Mouse (Mus musculus) v-Abl transformed pro-B cells (cell line): ENCODE data around the gene Foxp1.

Experiments
- in situ Hi-C, 2 experiments: fragments of 400-800 bp; cut with MboI; formaldehyde crosslinking; loops; one replicate each; pipeline ENCODE4 v1.15.1; 2025; ENCODE audit not compliant: unreplicated experiment in 2 of 2

Foxp1 gene

DNA sequence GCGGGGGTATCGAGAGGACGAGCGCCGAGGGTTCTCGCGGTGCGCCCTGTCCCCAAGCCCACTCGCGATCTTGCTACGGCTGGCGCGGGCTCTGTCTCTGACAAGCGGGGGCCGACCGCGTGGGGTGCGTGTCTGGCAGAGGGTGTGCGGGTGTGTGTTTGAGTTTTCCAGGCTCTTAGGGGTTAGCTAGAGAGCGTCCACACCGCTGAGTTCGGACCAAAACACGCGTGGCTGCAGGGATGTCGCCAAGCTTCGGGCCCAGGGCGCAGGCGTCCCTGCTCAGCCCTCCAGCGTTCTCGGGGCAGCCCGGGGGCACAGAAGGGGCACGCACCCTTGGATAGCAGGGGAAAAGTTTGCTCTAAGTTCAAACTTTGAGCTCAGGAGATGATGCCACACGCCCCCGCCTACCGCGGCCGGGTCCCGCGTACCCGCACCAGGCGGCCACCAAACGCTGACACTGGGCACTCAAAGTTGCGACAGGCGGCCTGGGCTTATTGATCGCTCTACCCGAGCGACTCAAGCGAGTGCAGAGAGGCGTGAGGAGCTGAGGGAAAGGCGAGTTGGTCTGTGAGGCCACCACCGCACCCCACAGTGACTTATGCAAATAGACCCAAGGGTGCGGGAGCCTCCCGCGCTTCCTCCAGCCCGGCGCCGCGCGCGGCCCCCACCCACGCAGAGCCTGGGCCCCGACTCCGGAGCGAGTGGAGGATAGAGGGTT, 721 bp downstream of the Foxp1 start:
- in situ Hi-C loops = loop anchor here (5.0 to 10.0 kb wide), 3 partner anchors 101 to 997 kb away; no protein-coding TSS in a partner anchor

DNA sequence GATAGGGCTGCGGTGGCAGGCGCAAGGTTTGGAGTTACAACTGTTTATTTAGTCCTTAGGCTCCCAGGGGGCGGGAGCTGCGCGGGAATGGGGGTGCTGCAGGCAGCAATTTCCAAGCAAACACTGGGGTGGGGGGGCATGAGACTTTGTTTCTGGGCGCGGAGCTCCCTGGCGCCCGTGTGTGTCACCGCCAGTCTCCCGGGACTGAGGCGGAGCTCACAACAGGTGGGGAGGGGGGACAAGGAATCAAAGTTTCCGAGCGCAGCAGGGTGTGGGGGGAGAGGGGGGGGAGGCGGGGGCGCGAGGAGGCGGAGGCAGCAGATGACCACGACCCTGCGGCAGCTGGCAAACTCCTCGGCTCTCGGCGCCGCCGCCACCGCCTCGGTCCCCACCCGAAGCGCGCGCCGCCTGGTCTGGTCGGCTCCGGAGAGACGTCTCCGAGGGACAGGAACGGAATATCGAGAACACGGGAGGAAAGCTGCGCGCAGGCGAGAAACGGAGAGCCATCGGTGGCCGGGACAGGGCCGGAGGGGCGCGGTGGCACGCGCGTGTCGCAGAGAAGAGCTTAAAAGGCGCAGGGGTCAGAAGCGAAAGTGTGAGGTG, 1.4 kb downstream of the Foxp1 start:
- in situ Hi-C loops = loop anchor here (5.0 to 10.0 kb wide), 3 partner anchors 101 to 996 kb away; no protein-coding TSS in a partner anchor

DNA sequence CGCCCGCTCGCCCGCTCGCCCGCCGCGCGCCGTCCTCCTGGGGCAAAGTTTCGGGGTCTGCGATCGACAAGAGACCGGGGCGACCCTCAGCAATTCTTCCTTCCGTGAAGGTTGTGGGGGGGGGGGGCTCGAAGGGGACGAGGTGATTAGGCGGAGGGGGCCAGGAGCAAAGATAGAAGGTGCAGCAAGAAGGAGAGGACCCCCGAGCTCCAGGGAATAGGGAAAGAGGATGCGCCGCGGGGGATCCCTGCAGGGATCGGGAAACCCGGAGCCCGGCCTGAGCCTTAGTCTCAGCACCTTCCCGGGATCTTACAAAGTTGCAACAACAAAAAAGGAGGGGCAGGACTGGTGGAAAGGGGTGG, 1.9 kb downstream of the Foxp1 start:
- in situ Hi-C loops = loop anchor here (5.0 to 10.0 kb wide), 3 partner anchors 102 to 996 kb away; no protein-coding TSS in a partner anchor

DNA sequence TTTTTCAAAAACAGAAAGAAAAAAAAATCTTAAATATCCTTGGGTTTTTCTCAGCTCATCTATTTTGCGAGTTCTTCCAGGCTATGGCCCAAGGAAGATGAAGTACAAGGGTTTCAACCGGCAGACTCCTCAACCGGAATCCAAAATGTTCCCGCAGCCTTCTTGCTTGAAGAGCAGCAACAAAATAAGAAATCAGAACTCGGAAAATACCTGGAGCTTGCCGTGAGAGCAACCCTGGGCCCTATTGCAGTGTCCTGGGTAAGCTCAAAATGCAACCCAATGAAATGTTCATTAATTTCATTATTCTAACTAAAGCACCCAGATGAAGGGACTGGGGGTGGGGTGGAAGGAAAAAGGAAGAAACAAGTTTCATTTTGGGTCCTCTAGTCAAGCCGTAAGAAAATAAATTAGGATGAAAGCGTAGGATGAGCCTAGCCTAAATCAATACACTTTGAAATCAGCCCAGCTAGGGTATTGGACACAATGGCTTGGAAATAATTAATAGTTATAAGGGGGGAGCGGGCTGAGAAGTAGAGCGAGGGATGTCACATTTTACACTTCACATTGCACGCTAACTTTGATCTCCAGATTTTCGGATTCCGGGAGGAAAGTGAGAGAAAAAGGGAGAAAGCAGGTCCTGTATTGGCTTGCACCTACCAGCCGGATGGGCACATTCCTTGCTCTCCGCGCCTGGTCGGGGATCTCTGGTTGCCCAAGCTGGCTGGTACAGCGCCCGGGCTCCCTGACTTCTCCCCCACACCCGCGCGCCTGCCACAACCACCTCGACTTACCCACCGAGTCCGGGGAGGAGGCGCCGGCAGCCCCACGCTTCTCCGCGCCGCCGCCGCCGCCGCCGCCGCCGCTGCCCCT, 2.5 kb downstream of the Foxp1 start:
- in situ Hi-C loops = loop anchor here (5.0 to 10.0 kb wide), 4 partner anchors 102 to 995 kb away; no protein-coding TSS in a partner anchor

DNA sequence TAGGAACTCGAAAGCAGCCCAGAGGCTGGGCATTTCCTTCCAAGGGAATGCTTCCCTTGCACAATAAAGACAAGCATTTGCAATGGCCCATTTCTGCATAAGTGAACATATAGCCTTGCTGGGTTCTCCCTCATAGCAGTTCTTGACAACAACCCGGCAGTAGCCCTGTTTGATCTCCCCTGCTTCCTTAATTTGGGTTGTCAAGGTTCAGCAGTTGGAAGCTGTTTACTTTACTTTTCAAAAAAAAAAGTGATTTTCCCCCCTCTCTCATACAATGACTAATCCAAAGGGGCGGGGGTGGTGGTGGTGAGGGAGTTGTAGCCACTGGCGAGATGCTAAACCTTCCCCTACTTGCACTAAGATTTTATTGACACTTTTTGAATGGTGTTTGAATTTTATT, 3.5 kb downstream of the Foxp1 start:
- in situ Hi-C loops = loop anchor here in 1 of 2 experiments (10.0 kb wide), 1 partner anchor 254 kb away; no protein-coding TSS in a partner anchor

DNA sequence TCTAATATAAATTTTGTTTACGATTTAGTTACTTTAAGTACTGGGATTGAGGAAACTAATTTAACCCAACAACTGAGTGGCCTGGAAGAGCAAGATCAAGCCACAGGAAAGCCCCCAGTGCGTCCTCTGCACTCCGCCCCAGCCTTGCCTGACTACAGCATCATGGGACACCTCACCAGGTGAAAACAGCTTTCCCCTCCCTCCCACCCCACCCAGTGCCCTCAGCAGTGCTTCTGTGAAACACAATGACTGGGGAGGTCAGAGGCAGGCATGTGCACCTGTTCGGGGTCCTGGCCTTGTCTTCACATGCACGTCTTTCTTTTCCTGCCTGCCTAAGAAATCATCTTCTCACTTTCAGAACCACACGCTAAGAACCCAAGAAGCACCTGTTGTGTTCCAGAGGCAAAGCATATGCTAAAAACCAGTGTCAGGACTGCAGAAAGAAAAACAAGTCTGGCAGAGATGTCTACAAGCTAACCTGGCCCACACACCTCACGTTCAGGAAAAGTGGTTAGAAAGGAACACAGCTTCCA, 6.8 kb downstream of the Foxp1 start:
- in situ Hi-C loops = loop anchor here in 1 of 2 experiments (10.0 kb wide), 1 partner anchor 251 kb away; no protein-coding TSS in a partner anchor

DNA sequence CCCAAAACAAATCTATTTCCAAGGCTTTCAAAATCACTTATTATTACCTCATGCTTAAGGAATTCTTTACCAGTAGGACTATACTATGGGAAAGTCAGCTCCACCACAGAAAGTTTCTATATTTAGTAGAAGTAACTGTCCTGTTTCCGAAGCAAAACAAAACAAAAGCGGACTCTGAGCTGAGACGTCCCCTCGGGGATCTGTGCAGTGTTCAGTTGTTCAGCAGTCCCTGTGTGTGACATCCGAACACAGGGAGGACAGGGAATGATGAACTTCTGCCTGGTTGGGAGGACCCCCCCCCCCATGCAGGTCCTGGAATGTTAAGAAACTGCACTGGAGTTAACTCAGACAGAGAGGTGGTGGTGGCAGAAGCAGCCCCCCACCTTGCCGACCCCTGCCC, 10.7 kb downstream of the Foxp1 start:
- in situ Hi-C loops = loop anchor here in 1 of 2 experiments (10.0 kb wide), 1 partner anchor 247 kb away; no protein-coding TSS in a partner anchor

DNA sequence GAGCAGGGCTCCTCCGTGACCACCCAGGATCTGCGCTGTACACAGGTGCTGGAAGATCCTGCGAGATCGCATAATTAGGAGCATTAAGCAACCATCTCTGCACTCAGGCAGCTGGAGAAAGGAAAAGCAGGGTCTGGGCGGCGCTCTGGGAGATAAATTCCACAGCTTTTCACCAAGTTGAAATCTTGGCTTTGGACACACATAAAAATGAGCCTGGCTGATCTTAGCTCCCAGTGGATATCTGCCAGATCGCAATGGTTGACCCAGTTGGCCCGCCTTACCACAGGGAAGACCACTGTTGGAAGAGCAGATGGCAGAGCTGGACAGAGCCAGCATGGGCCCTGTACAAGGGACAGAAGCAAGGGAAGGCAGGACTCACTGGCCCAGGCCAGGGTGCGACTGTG, 13.3 kb downstream of the Foxp1 start:
- in situ Hi-C loops = no loop called here

DNA sequence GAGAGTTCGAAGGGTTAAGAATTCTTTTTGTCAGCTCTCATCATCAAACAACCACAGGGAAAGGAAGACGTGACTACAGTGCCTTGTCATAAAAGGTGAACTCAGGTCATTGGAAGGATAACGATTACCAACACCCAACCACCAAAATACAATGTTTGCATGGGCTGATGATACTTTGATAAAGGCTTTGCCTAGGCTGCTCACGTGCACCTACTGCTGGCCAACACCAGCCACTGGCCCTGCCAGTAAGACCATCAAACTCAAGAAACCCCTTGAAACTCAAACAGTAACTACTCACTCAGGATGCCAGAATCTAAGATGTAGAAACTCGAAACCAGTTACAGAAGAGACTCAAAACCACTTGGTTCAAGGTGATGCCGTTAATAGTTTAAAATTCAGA, 15.7 kb downstream of the Foxp1 start:
- in situ Hi-C loops = no loop called here

DNA sequence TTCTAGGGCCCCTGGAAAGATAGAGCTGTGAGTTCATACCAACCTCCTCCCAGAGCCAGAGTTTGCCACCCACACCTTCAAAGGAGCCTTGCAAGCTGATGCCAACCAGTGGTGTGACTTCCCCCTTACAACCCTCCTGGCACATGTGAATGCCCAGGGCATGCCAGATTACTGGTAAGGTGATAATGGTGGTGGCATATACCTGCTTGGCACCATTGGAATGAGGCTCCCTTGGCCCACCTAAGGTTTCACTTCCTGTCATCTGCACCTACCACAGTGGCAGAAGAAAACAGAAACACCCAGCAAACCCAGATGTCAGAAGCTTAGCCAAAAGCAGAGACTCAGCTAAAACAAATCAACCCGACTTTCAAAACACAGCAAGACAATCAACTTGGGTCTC, 18.8 kb downstream of the Foxp1 start:
- in situ Hi-C loops = no loop called here

DNA sequence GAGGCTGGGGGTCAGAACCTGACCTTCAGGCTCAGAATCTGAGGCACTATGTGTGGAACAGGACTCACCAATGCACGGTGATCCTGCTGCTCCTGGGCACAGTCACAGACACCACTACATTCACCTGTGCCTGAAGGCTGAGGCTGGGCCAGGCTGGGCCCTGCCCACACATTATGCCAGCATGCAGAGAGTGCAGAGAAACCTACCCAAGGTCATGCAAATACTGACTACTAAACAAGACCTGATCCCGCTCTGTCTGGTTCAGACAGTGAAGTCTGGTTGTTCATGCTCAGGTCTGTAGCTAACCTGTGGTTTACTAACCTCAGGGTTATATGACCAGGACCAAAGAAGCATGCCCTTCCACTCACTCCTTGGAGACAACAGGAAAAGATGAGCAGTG, 19.8 kb downstream of the Foxp1 start:
- in situ Hi-C loops = no loop called here

DNA sequence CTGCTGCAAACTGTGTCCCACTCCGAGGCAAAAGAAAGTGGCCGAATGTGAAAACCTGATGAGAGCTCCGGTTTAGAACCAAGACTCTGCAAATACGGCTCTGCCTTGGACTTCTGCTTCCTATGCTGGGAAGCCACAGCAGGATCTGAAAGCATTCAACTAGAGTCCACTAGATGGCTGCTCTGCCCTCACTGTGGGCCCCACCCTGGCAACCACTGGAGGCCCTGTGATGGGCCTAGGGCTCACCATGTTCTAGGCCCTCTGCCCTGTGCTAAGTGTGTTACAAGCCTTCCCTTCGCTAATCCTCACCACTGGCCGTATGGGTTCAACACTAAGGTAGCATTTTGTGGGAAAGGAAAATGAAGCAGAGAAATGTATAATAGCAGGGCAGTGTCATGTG, 20.2 kb downstream of the Foxp1 start:
- in situ Hi-C loops = no loop called here

DNA sequence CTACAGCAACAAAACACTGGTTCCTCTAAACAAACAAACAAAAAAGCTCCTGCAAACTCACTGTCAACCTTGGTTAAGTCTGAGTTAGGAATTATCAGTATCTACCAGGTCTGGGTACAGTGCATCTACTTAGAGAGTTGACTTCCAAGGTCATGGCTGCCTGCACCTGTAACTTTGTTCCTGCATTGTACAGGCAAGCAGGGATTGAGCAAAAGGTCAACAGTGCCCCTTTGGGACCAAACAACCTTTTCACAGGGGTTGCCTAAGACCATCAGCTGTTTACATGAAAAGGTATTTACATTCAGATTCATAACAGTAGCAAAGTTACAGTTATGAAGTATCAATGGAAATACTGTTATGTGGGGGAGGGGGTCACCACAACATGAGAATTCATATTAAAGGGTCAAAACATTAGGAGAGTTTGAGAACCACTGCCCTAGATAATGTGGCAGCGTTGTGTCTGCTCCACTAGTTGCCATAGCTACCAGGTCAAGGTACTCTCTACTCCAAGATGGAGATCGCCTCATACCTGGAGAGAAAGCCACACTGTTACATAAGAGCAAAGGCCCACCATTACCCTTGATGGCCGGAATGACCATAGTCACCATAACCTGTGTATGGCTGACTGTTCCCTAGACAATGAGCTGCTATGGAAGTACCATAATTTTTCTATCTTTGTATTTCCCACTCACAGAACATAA, 21.8 kb downstream of the Foxp1 start:
- in situ Hi-C loops = no loop called here

DNA sequence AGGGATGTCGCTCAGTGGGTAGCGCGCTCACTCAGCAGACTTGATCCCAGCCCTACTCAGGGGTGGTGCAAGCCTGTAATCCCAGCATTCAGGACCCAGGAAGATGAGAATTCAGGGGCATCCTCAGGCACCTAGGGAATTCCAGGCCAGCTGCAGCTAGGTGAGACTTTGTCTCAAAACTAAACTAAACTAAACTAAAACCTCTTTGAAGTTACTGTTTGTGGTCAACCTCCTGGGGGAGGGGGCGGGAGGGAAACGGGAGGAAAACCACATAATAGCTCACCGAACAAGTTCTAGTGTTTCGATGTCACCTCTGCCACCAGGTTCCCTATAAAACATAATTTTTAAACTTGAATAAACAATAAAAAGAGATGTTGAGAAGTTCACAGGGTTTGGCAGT, 24.4 kb downstream of the Foxp1 start:
- in situ Hi-C loops = no loop called here

DNA sequence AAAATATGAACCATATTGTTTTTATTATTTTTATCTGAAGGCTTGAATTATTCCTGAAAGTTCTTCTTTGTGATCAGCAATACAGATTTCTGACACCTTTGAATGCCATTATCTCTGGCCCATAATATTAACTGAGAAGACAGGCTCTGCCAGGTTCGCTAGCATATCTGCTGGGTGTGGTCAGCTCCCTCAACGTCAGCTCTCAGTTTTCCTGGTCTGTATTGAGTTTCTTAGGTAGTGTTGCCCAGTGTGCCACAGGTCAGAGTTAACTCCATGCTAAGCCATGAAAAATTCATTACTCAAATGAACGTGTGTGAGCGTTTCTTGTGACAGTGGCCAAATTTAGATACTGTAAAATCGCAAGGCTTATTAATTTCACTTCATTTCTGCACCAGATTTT, 26.4 kb downstream of the Foxp1 start:
- in situ Hi-C loops = no loop called here

DNA sequence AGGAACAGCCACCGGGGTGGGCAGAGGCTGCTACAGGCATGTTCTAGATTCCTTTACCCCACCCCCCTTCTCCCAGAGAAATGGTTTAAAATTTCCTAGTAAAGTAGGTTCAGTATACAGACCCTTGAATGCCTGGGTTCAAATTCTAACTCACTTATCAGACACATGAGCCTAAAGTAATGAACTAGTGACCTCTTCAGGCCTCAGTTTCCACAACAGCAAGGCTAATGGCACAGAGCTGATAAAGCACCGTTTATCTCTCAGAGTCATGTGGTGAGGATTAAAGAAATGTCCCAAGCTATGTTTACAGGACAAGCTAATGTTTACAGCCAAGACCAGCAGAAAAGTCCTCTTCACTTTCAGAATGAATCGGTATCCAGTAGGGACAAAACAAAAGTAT, 29.6 kb downstream of the Foxp1 start:
- in situ Hi-C loops = no loop called here

DNA sequence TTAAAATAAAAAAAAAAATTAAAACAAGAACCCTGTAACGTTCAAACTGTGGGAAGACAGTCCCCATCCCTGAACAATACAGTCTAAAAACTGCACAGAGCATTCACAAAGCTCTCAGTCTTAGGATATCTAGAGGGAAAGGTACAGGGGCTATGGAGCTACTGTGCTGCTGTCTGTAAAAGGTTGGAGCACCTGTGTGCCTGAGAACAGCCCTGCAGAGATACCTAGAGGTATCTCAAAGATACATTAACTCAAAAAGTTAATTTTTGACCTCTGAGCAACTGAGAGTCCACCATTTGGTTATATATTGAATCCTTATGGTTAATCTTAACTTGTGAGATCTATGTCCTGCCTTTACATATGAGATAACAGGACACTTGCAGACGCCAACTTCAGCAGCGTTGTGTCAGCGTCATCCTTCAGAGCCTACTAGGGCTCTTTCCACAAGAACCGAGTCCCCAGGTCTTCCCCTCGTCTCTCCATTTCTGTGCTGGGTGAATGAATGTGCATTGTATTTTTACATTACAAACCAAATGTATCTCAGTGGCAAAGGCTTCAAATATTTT, 30.5 kb downstream of the Foxp1 start:
- in situ Hi-C loops = no loop called here

DNA sequence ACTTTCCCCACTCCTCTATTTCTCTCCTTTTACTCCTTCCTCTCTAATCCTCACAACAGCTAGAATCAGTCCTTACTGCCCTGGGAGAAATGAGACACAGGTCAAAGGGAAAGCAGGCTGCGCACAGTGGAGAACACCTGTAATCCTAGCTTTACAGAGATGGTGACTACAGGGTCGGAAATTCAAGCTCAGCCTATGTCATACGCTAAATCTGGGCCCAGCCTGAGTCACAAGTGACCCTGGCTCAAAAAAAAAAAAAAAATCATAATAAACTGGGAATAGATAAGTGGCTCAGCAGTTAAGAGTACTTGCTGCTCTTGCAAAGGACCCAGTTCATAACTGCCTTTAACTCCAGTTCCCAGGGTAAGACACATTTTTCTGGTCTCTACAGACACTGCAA, 31.4 kb downstream of the Foxp1 start:
- in situ Hi-C loops = no loop called here

DNA sequence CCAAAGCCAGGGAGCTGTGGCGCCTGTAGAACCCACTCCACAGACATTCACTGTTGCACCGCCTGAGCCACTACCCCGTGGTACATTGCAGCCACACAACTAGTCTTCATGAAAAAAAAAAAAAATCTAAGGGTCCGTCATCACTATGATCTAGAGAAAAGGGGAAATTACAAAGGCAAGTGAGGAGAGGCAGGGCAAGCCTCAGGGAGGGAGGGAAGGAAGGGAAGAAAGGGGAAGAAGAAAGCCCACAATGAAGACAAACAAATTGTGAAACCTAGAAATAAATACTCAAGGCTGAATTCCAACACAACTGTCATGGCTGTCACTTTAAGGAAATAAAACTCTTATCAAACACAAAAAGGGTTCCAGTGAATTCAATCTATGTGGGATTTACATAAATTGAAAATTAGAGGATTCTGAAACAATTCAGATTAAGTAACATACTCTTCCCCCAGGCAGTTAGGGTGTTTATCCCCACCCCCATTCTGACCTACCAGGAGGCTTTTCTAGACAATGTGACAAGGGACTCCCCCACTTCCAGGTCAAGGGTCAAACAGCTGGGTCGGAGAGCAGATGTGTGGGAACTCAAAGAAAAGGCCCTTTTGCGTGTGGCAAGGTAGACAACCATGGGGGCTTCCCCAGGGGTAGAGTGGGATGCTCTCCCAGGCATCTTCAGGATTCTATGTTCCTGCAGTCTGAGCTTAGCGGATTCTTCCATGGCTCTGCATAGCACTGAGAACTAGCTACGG, 32.4 kb downstream of the Foxp1 start:
- in situ Hi-C loops = no loop called here
